24 mouse cellular contexts compared by ENCODE assay signal in genomic region chr4:59062526-59062925, GRCm38 (mm10). TPM values are rescaled to one million over a fixed set of nuclear protein-coding genes. Genes with fewer than 3 reads are reported as not detected.
DNase-seq lines count a peak whose midpoint lies in the region; TF ChIP-seq lines count a peak whose summit lies in the region.
"Had no signal": no experiment of that assay in that cellular context is flagged by ENCODE, and none has a peak within 500 bp of the region (broad histone marks: within the 10 kb centered on the region; RNA-seq: fewer than 3 reads in every experiment).

No protein-coding gene starts in this region.

- no peaks in the 10 kb centered on the region for H3K9me3 ChIP-seq in E14TG2a.4 (ENCODE audit: low read length)
- H3K9me3 ChIP-seq: forebrain, embryonic 10.5 days; forebrain, embryonic 13.5 days; hindbrain, embryonic 10.5 days; hindbrain, embryonic 13.5 days; intestine, embryonic 15.5 days had no signal

- 0 out of 2 replicates have a peak overlapping the region, but pooled peaks have one; percentile 27 for H3K4me3 ChIP-seq in E14TG2a.4 (replicated peaks; ENCODE audit: low read length)
- H3K4me3 ChIP-seq: forebrain, embryonic 10.5 days; forebrain, embryonic 13.5 days; hindbrain, embryonic 10.5 days; hindbrain, embryonic 13.5 days; intestine, embryonic 15.5 days had no signal

- H3K27me3 ChIP-seq in E14TG2a.4 (ENCODE audit: insufficient read depth, low read length): no peaks in the 10 kb centered on the region
- H3K27me3 ChIP-seq: forebrain, embryonic 13.5 days; hindbrain, embryonic 13.5 days; intestine, embryonic 15.5 days had no signal

- no peaks in the 10 kb centered on the region for H3K36me3 ChIP-seq in E14TG2a.4 (ENCODE audit: insufficient read depth, low read length)
- H3K36me3 ChIP-seq: forebrain, embryonic 10.5 days; hindbrain, embryonic 10.5 days; hindbrain, embryonic 13.5 days; intestine, embryonic 15.5 days had no signal

- no peak for TF ChIP-seq CTCF in E14TG2a.4 (conservative IDR thresholded peaks at IDR 0.05; ENCODE audit: low read length)

- H3K4me1 ChIP-seq in E14TG2a.4 (replicated peaks; ENCODE audit: low read depth, low read length): no peaks in the 10 kb centered on the region
- H3K4me1 ChIP-seq: forebrain, embryonic 10.5 days; forebrain, embryonic 13.5 days; hindbrain, embryonic 10.5 days; hindbrain, embryonic 13.5 days; intestine, embryonic 15.5 days had no signal

- DNase-seq in embryo, embryonic 10 days (ENCODE audit: low spot score): peak; percentile 6
- DNase-seq in embryo, embryonic 9.5 days (ENCODE audit: extremely low spot score): no peak
- peak; percentile 70 for DNase-seq in R1 (ENCODE audit: low read depth, low spot score)
- no peak for DNase-seq in left cerebral cortex, adult 8-10 months (ENCODE audit: low spot score in 2 of 2)
- DNase-seq in layer of hippocampus, adult 9-11 months: no peak
- DNase-seq: adrenal gland, postnatal 10 days; adrenal gland, postnatal 36 days; cerebellum, adult 11 months; cerebellum, adult 2 months; cerebellum, adult 9-11 months; cerebellum, postnatal 25 days; embryo, embryonic 11 days; gastrocnemius, postnatal 10 days; gastrocnemius, postnatal 36 days; kidney, adult 18-20 months had no signal

RNA-seq across cellular contexts. Expression of gene Gng10, which starts 27.6 kb away (rescaled TPM):
- total RNA-seq in left cerebral cortex, adult 8-10 months (2022): 10 to 100 TPM; 63.7 to 72.9 (median 66.3) TPM

RNA-seq across cellular contexts. Expression of gene Gm20503, which starts 59.5 kb away (rescaled TPM):
- 1 to 10 TPM in 1 of 4 experiments, under 1 TPM in 2, not detected in 1; 0.70 to 2.3 (median 0.80) TPM for total RNA-seq in left cerebral cortex, adult 8-10 months (2022)
- total RNA-seq: common myeloid progenitor, adult 5-6 weeks; gastrocnemius, adult 18-20 months; granulocyte monocyte progenitor cell, adult 5-6 weeks had no signal

Comparison
In these comparisons a context has a peak if more than half of its experiments do, and no peak if none do; other contexts are left out.
1. DNase-seq: peak in embryo, embryonic 10 days (single experiment) and R1 (single experiment); none in embryo, embryonic 9.5 days (single experiment), left cerebral cortex, adult 8-10 months (0 of 2) and layer of hippocampus, adult 9-11 months (single experiment).